Mouse (Mus musculus) olfactory bulb, adult 2 months (tissue): ENCODE data around the gene Zfp90.

ENCODE experiments used
- CTCF ChIP-seq: fragments of 200-500 bp; IDR thresholded peaks from 2 replicates; pipeline ENCODE4 v1.5.1; 2012; ENCODE audit warnings: low read depth, mild to moderate bottlenecking, low read length, moderate library complexity; ENCODE audit not compliant: insufficient read depth
- POLR2A ChIP-seq: fragments of 200-500 bp; IDR thresholded peaks from 2 replicates; pipeline ENCODE4 v1.6.1; 2012; ENCODE audit warnings: mild to moderate bottlenecking, low read depth, low read length, moderate library complexity; ENCODE audit not compliant: insufficient read depth

DNA sequence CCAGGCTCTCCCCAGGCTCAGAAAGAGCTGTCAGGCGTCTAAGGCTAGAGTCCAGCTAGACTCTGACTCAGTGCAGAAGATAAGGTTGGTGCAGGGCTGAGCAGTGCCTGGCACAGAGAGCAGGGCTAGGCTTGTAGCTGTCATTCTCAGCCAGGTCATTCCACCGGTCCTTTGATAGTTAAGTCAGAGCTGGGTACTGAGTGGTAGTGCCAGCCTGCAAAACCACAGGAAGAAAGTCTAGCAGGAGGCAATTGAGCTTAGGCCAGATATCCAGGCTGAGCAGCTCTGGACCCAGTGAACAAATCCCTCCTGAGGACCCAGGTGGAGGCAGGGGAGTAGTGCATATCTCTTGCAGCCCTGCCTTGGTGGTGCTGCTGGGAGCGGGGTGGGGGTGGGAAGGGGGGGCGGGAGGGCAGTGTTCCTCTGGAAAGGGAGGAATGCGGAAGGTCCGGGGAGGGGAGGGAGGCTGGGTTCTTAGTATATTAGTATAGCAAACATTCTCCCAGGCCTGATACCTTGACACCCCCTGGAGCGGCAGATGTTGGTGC is 36.6 kb upstream of the Zfp90 start:
- TF ChIP-seq CTCF (no peak), POLR2A (no peak)
